Mouse (Mus musculus) thymus, postnatal 36 days (tissue): Measurements from ENCODE around the gene Polr2e.
"Not testable (repeated sequence)": the region's sequence is repeated elsewhere in the genome, so short reads cannot be mapped to it uniquely, and the experiment has no call there.

Experiments
- DNase-seq, 2 experiments: peaks; one replicate each; pipeline ENCODE4 v3.0.0; 2022; ENCODE audit warnings: mixed read lengths in 2 of 2

The Polr2e gene

DNA sequence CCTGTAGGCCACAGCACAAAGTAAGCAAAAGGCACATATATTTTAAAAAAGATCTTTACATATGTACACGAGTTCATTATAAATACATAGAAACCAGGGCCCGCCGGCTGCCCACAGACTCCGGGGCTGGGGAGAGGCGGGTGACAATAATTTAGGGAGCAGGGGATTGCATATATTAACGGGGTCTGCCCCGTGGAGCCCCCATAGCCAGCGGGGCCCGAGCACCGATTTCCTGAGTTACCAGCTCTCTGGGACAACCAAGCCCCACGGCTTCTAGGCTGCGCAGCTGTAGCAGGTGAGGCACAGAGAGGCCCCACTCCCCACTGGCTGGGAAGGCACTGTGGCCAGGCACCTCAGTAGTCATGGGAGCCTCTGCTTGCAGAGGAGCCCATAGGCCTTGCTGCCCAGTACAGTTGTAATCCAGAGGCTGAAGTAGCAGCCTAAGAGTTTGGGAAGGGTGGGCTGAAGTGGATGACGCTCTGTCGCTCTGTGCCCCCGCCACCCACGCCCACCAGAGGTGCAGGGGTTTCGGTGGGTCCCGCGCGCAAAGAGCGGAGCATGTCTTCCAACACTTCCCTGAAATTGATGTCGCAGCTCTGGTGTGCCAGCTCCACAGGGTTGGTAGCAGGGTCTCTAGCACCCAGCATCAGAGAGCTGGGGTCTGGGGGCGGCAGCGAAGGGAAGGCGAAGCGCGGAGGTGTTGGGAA is 17.5 kb upstream of the Polr2e start:
- DNase-seq: no peak

DNA sequence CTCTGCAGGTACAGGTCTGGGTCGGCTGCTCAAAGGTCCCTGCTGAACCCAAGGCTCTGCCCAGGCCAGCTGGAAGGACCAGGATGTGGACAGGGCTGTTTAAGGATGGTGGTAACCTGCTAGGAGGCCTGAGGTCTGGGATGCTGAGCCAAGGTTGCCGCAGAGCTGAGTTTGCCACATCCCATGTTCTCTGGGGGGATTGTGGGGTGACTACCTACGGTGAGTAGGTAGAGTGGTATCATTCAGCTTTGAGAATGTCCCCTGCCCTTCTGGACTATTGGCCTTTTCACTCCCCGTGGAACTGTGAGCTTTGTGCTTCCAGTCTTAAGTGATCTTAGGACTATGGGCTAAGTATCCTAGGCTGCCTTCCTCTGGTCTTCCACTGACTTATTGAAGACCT is 16.9 kb upstream of the Polr2e start:
- DNase-seq: no peak

GRCm38 (mm10) chr10:80055891-80056290 is 16.3 kb upstream of the Polr2e start:
- no peak for DNase-seq

GRCm38 (mm10) chr10:80055364-80055763 is 15.8 kb upstream of the Polr2e start:
- DNase-seq: no peak

GRCm38 (mm10) chr10:80054911-80055310 is 15.3 kb upstream of the Polr2e start:
- not testable (repeated sequence) for DNase-seq

- DNase-seq: peak; percentile 73 to 78
Measured at GRCm38 (mm10) chr10:80053831-80054815, 14.5 kb upstream of the Polr2e start.

- DNase-seq: peak; percentile 99 to 100
Measured at GRCm38 (mm10) chr10:80053259-80053780, 13.7 kb upstream of the Polr2e start.

- DNase-seq: no peak
Measured at GRCm38 (mm10) chr10:80052374-80052764, 12.8 kb upstream of the Polr2e start.

- DNase-seq: peak; percentile 42 to 67
Measured at GRCm38 (mm10) chr10:80051618-80052373, 12.2 kb upstream of the Polr2e start.

DNA sequence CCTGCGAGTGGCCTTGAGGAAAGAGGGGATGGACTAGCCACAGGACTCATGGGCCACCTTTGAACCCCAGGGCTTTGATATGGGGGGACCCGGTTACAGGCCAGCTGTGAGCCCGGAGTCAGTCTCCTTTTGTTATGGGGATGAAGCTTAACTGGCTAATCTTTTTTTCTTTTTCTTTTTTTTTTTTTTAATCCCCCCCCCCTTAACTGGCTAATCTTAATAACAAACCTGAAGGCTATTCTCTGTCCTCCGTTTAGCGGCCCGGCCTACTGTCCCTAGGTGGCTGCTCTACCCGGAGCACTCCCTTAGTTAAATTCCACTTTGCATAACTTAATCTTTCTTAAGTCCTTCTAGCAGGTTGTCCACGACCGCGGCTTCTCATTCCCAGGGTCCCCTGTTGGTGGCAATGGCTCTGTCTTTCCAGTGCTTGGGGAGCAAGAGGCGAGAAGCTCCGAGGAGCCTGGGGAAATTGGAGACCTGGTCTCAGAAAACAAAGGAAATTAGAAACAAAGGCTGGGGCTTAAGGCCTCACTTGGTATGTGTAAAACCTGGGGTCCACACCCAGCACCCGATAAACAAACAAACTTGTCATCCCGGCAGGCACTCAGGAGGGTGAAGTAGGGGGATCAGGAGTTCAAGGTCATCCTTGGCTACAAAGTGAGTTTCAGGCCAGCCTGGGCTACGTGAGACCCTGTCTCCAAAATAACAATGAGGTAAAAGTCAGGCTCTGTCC is 11.5 kb upstream of the Polr2e start:
- DNase-seq: no peak

DNA sequence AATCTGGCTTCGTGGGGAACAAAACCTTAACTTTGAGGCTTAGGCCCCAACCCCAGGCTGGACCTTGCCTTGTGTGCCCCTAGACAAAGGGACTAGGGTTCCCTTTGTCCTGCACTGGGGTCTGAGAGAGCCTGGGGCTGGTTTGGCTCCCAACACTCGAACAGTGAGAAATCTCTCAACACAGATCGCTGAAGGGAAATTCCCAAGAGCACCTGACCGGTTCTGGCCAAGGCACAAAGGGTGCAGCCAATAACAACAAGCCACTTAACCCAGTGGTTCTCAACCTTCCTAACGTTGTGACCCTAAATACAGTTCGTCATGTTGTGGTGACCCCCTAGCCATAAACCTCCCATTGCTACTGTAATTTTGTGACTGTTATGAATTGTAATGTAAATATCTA is 10.6 kb upstream of the Polr2e start:
- no peak for DNase-seq

GRCm38 (mm10) chr10:80048834-80049233 is 9.2 kb upstream of the Polr2e start:
- no peak for DNase-seq

DNA sequence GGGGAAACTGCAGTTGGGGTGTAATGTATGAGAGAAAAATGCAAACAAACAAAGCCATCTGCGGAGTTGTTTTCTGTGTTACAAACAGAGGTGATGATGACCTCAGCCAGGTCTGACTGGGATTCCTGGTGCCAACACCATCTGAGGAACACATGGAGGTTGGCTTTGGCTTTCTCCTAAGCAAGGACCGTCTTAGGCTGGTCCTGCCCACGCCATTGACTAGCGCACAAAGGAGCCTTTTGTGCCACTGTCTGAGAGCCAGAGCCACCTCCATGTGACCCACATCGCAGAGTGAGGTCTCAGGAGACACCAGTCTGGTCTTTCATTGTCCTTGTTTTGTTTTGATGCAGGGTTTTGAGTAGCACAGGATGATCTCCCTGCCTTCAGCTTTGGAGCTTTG is 8.8 kb upstream of the Polr2e start:
- DNase-seq: no peak

DNA sequence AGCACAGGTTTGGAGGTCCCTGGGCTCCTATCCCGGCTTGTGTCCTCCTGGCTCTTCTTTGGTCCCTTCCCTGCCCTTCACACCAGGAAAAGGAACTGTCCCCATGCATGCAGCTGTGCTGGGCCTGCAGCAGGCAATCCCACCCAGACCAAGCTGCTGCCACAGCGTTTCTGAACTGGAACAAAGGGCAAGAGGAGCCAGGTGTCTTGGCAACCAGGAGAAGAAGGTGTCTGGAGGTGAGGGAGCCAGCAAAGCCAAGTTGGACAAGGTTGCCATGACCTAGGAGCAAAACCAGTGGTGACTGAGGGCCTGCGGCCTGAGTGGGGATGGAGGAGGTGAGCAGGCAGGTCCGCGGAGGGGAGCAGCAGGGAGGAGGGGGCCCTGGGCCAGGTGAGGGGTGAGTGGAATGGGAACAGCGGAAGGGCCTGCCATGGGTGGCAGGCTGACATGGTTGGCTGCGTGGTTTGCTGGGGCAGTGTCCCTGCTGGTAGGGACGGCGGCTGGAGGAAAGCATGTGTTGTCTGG is 7.5 kb upstream of the Polr2e start, which contains the start of gene Gpx4:
Gpx4 (plus strand) TSS at position 126 of the 525 bp plus-strand sequence.
- no peak for DNase-seq

DNA sequence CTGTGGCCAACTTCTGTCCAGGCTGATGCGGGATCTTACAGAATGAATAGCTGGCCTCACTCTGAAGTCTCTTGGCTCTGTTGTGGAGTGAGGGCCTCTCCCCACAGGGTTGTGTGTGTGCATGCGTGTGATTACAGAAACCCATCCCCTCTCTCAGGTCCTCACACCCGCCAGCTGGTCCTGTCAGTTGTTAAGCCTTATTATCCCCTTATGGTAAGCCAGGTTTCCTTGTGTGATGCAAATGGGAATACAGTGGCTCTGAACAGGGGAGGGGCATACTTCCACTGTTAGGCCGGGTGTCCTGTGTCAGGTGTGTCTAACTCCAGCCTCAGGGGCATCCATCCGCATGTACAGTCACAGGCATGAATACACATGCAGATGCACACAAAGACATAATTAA is 6.2 kb upstream of the Polr2e start:
- DNase-seq: no peak

DNA sequence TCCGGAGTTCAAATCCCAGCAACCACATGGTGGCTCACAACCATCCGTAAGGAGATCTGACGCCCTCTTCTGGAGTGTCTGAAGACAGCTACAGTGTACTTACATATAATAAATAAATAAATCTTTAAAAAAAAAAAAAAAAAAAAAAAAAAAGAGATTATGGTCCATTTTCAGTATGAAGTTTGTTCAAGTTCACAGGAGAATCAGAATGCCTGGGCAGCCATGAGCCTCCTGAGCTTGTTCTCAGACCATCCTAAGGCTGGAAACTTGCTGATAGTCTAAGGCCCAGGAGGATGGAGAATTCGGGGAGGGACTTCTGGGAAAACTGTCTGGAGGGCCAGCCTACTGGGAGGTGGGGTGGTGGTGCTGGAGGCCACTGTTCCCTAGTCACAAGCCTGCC is 5.8 kb upstream of the Polr2e start:
- not testable (repeated sequence) for DNase-seq

- DNase-seq: no peak
Measured at GRCm38 (mm10) chr10:80044087-80044486, 4.5 kb upstream of the Polr2e start.

GRCm38 (mm10) chr10:80041409-80042060 is 1.9 kb upstream of the Polr2e start:
- not testable (repeated sequence) for DNase-seq

GRCm38 (mm10) chr10:80036832-80037231 is 2.8 kb downstream of the Polr2e start:
- DNase-seq: peak in 1 of 2 experiments; percentile 14

DNA sequence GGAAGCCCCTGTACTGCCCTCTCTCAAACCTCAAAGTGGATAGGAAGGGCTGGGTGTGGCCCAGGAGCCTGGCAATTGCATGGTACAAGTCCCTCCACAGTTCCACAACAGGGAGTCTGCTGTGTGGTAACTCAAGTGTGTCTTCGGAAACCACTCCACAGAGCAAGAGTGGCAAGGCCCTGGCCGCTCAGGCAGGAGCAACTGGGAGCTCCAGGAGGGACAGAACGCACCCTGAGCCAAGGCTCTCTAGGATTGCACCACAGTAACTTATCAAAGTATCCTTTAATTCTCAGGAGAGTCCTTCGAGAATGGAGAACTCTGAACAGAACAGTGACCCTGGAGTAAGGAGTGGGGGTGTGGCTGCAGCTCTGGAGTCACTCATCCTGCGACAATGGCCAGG is 3.9 kb downstream of the Polr2e start:
- DNase-seq: no peak

GRCm38 (mm10) chr10:80035148-80035547 is 4.4 kb downstream of the Polr2e start:
- DNase-seq: no peak
